Mouse (Mus musculus): ENCODE results near the gene Tspan5. TPM values are rescaled to one million over a fixed set of nuclear protein-coding genes. Genes with fewer than 3 reads are reported as not detected.

The Tspan5 gene
- total and polyA plus RNA-seq, 2 experiments, result 0.48 to 0.65 TPM

DNA sequence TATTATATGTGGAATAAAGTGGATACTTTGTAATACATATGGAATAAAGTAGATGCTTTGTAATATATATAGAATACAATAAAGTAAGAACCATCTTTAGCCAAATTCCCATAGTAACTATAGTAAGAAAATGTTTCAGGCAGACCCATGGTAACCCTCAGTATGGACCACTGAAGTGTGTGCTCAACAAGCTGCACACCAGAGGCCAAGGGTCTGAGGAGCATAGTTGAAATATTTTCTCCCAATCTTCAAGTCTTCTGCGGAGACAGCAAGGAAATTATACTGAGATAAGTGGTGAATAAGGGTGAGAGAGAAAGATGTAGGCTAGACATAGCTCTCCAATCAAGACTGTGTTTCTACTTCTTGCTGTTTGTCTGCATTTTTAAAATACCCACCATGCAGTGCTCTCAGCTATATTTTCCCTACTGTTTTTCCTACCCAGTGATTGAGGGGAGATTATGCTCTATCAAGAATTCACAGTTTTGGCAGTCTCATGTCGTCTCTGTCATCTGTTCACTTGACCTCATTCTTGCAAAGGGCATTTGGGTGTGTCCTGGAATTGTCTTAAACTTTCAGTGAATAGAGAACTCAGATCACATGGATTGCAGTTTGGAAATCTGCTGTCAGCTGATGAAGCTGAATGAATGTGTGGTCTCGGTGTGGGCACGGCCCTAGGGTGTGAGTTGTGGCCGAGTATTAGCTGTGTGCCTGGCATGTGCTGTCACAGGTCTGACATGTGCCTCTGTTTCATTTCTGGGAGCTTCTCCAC lies 75.1 kb downstream of the Tspan5 start:
- no peak for TF ChIP-seq POLR2A (IDR thresholded peaks at IDR 0.05; ENCODE audit: extremely low read depth, insufficient read depth, low read length)
- TF ChIP-seq CTCF (IDR thresholded peaks at IDR 0.05; ENCODE audit: low read depth, low read length), result no peak
- WGBS, result 63% methylated on average over 5 of the region's 5 CpGs
- DNase-seq (ENCODE audit: extremely low read depth, low read depth, low spot score), result no peak

DNA sequence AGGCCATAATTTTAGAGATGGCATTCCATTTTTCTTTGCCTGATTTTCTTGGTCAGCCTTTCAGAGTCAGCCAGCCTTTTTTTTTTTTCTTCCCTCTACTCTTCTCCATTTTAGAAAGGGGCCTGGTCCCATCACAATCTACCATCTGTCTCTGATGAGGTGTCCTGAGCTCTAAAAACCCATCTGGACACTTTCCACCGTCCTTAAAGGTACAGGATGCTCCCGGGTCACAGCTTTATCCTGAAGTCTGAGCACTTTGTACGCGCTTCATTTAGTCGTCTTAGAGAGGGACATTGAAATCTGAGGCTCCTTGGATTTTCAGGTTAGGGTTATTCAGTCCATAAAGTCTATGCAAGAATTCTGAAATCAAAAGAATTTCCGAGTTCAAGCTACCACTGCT lies 77.9 kb downstream of the Tspan5 start:
- no peak overlapping the region for H3K4me3 ChIP-seq (ENCODE audit: insufficient read depth, low read depth, low read length)
- no peaks in the 10 kb centered on the region for H3K27me3 ChIP-seq (ENCODE audit: control insufficient read depth, insufficient read depth, low read length)
- no peak overlapping the region for H3K27ac ChIP-seq (replicated peaks; ENCODE audit: insufficient read depth, low read depth, low read length)
- H3K36me3 ChIP-seq (ENCODE audit: control insufficient read depth, insufficient read depth, low read length), result no peaks in the 10 kb centered on the region
- DNase-seq (ENCODE audit: extremely low read depth, low read depth, low spot score), result no peak
- 89% methylated on average over 6 of the region's 6 CpGs for WGBS
- H3K79me2 ChIP-seq (ENCODE audit: control insufficient read depth, insufficient read depth, low read length), result no peaks in the 10 kb centered on the region
- no peak overlapping the region for H3K9ac ChIP-seq (ENCODE audit: low read depth, low read length)
- TF ChIP-seq CTCF (IDR thresholded peaks at IDR 0.05; ENCODE audit: low read depth, low read length) (no peak), POLR2A (IDR thresholded peaks at IDR 0.05; ENCODE audit: extremely low read depth, insufficient read depth, low read length) (no peak)
- no peaks in the 10 kb centered on the region for H3K4me1 ChIP-seq (ENCODE audit: control insufficient read depth, insufficient read depth, low read length)

More for the DNA sequence above, 75.1 kb downstream of the Tspan5 start:
- H3K27ac ChIP-seq (replicated peaks; ENCODE audit: insufficient read depth, low read depth, low read length), result no peak overlapping the region
- no peaks in the 10 kb centered on the region for H3K79me2 ChIP-seq (ENCODE audit: control insufficient read depth, insufficient read depth, low read length)
- no peak overlapping the region for H3K9ac ChIP-seq (ENCODE audit: low read depth, low read length)
- no peaks in the 10 kb centered on the region for H3K36me3 ChIP-seq (ENCODE audit: control insufficient read depth, insufficient read depth, low read length)
- no peaks in the 10 kb centered on the region for H3K4me1 ChIP-seq (ENCODE audit: control insufficient read depth, insufficient read depth, low read length)
- H3K4me3 ChIP-seq (ENCODE audit: insufficient read depth, low read depth, low read length), result no peak overlapping the region
- H3K27me3 ChIP-seq (ENCODE audit: control insufficient read depth, insufficient read depth, low read length), result no peaks in the 10 kb centered on the region

DNA sequence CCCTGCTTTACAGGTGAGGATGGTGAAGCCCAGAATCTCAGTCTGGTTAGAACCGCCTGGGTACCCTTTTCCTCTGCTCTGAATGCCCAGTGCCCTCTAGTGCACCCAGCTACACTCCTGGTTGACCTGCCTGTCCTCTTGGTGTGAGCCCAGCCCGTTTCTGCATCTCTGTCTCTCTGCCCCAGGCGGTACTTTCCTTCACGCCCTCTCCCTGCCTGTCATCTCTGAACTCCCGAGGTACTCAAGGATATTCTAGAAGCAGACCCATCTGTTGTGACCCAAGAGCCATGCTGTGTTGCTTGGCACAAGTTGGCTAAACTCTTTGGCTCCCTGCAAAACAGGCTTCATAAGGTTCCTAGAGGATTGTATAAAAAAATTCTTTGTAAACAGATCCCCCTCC lies 78.3 kb downstream of the Tspan5 start:
- Histone ChIP-seq H3K4me3 (ENCODE audit: insufficient read depth, low read depth, low read length) (no peak overlapping the region), H3K27me3 (ENCODE audit: control insufficient read depth, insufficient read depth, low read length) (no peaks in the 10 kb centered on the region), H3K9ac (ENCODE audit: low read depth, low read length) (no peak overlapping the region), H3K79me2 (ENCODE audit: control insufficient read depth, insufficient read depth, low read length) (no peaks in the 10 kb centered on the region), H3K27ac (replicated peaks; ENCODE audit: insufficient read depth, low read depth, low read length) (no peak overlapping the region), H3K4me1 (ENCODE audit: control insufficient read depth, insufficient read depth, low read length) (no peaks in the 10 kb centered on the region), H3K36me3 (ENCODE audit: control insufficient read depth, insufficient read depth, low read length) (no peaks in the 10 kb centered on the region)
- TF ChIP-seq CTCF (IDR thresholded peaks at IDR 0.05; ENCODE audit: low read depth, low read length), result no peak
- TF ChIP-seq POLR2A (IDR thresholded peaks at IDR 0.05; ENCODE audit: extremely low read depth, insufficient read depth, low read length), result no peak
- 84% methylated on average over 5 of the region's 5 CpGs for WGBS
- DNase-seq (ENCODE audit: extremely low read depth, low read depth, low spot score), result no peak

DNA sequence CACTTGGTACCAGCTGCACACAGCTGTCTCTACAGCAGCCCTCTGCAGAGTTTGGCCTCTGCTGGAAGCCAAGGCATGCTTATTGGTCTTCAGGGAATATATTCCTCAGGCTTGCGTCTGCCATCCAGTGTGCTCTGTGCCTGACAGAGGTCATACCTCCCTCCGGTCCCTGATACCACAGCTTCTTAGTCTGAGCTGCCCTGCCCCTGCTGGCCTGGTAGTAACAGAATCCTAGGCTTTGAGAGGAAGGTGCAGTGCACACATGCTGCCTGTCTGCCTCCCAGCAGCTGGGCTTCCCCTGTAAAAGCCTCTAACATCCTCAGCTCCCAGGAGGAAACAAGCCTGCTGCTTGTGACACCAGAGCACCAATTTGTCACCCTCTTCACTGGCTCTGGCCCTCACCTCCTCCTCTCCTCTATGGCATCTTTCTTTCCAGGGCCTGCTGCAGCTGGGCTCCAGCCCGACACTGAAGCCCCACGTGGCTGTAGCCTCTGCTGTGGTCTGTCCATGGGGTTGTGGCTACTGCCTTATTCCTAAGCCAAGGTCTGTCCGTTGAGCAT lies 80.0 kb downstream of the Tspan5 start:
- no peak for DNase-seq (ENCODE audit: extremely low read depth, low read depth, low spot score)
- Histone ChIP-seq H3K9ac (ENCODE audit: low read depth, low read length) (no peak overlapping the region), H3K4me1 (ENCODE audit: control insufficient read depth, insufficient read depth, low read length) (no peaks in the 10 kb centered on the region), H3K27me3 (ENCODE audit: control insufficient read depth, insufficient read depth, low read length) (no peaks in the 10 kb centered on the region), H3K36me3 (ENCODE audit: control insufficient read depth, insufficient read depth, low read length) (no peaks in the 10 kb centered on the region), H3K4me3 (ENCODE audit: insufficient read depth, low read depth, low read length) (no peak overlapping the region), H3K79me2 (ENCODE audit: control insufficient read depth, insufficient read depth, low read length) (no peaks in the 10 kb centered on the region), H3K27ac (replicated peaks; ENCODE audit: insufficient read depth, low read depth, low read length) (no peak overlapping the region)
- 83% methylated on average over 5 of the region's 5 CpGs for WGBS
- TF ChIP-seq CTCF (IDR thresholded peaks at IDR 0.05; ENCODE audit: low read depth, low read length) (no peak), POLR2A (IDR thresholded peaks at IDR 0.05; ENCODE audit: extremely low read depth, insufficient read depth, low read length) (no peak)

DNA sequence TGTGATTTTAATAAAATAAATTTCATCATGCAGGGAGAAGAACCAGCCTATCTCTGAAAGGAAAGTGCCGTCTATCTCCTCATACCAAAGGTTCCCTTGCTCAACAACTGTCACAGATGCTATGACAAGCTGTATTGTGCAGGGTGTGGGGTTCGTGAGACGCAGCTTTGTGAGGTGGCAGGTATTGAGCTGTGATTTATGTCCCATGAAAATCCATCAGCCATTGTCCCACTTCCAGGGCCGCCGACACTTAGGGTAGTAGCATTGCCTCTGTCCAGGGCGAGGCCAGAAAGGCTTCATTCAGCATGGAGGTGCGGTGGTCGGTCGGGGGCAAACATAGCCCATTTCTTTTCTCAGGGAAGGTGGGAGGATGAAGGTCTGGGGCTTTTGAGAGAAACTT lies 81.9 kb downstream of the Tspan5 start:
- H3K9ac ChIP-seq (ENCODE audit: low read depth, low read length), result no peak overlapping the region
- no peaks in the 10 kb centered on the region for H3K27me3 ChIP-seq (ENCODE audit: control insufficient read depth, insufficient read depth, low read length)
- H3K36me3 ChIP-seq (ENCODE audit: control insufficient read depth, insufficient read depth, low read length), result no peaks in the 10 kb centered on the region
- H3K4me1 ChIP-seq (ENCODE audit: control insufficient read depth, insufficient read depth, low read length), result no peaks in the 10 kb centered on the region
- no peak overlapping the region for H3K4me3 ChIP-seq (ENCODE audit: insufficient read depth, low read depth, low read length)
- WGBS, result 91% methylated on average over 9 of the region's 9 CpGs
- H3K27ac ChIP-seq (replicated peaks; ENCODE audit: insufficient read depth, low read depth, low read length), result no peak overlapping the region
- no peak for TF ChIP-seq POLR2A (IDR thresholded peaks at IDR 0.05; ENCODE audit: extremely low read depth, insufficient read depth, low read length)
- no peak for TF ChIP-seq CTCF (IDR thresholded peaks at IDR 0.05; ENCODE audit: low read depth, low read length)
- H3K79me2 ChIP-seq (ENCODE audit: control insufficient read depth, insufficient read depth, low read length), result no peaks in the 10 kb centered on the region
- DNase-seq (ENCODE audit: extremely low read depth, low read depth, low spot score), result no peak

DNA sequence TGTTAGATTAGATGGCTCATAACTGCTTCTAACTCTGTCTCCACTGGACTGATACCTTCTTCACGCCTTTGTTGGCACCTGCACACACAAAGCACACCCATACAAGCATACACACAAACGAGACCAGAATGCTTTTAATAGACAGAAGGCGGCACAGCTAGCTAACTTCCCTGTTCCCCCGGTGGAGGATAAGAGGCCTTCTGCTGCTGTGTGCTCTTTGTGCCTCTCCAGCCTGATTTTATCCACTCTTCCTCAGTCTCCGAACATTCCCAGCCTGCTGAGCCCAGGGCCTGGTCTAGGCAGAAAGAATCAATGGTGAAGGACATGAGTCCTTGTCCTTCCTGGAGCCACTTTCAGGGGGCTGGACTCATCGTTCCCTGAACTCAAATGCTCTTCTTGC lies 83.3 kb downstream of the Tspan5 start:
- H3K9ac ChIP-seq (ENCODE audit: low read depth, low read length), result no peak overlapping the region
- no peak for TF ChIP-seq CTCF (IDR thresholded peaks at IDR 0.05; ENCODE audit: low read depth, low read length)
- no peak for TF ChIP-seq POLR2A (IDR thresholded peaks at IDR 0.05; ENCODE audit: extremely low read depth, insufficient read depth, low read length)
- WGBS, result 91% methylated on average over 6 of the region's 6 CpGs

More for the DNA sequence above, 83.3 kb downstream of the Tspan5 start:
- no peak overlapping the region for H3K27ac ChIP-seq (replicated peaks; ENCODE audit: insufficient read depth, low read depth, low read length)
- no peak for DNase-seq (ENCODE audit: extremely low read depth, low read depth, low spot score)
- no peak overlapping the region for H3K4me3 ChIP-seq (ENCODE audit: insufficient read depth, low read depth, low read length)
- no peaks in the 10 kb centered on the region for H3K79me2 ChIP-seq (ENCODE audit: control insufficient read depth, insufficient read depth, low read length)
- H3K36me3 ChIP-seq (ENCODE audit: control insufficient read depth, insufficient read depth, low read length), result no peaks in the 10 kb centered on the region
- no peaks in the 10 kb centered on the region for H3K4me1 ChIP-seq (ENCODE audit: control insufficient read depth, insufficient read depth, low read length)
- no peaks in the 10 kb centered on the region for H3K27me3 ChIP-seq (ENCODE audit: control insufficient read depth, insufficient read depth, low read length)

Measured in liver, adult 2 months (tissue).